Mouse (Mus musculus) lung, postnatal 0 days (tissue): ENCODE data around the gene Adamts17. TPM values are rescaled to one million over a fixed set of nuclear protein-coding genes. Genes with fewer than 3 reads are reported as not detected.

Experiments
- ATAC-seq: fragments of 200-750 bp; cut with Nextera tagmentation; 2 replicates; pipeline ENCODE4 v1.8.0; 2017; ENCODE audit warnings: moderate library complexity
- DNase-seq: peaks from one replicate; pipeline ENCODE4 v3.0.0-alpha.2; 2016; ENCODE audit warnings: low spot score
- H3K27ac ChIP-seq: fragments of 300-500 bp; sonication (generic); 2 replicates; pipeline ENCODE4 v1.5.1; 2014; ENCODE audit warnings: antibody characterized with exemption, mild to moderate bottlenecking, low read length, mixed read lengths
- H3K27me3 ChIP-seq: fragments of 300-500 bp; sonication (generic); replicated peaks from 2 replicates; pipeline ENCODE4 v1.6.1; 2014; ENCODE audit warnings: low read length, mixed read lengths; ENCODE audit not compliant: insufficient read depth
- H3K36me3 ChIP-seq: fragments of 300-500 bp; sonication (generic); 2 replicates; pipeline ENCODE4 v1.6.1; 2014; ENCODE audit warnings: low read length, mixed read lengths; ENCODE audit not compliant: insufficient read depth
- H3K4me1 ChIP-seq: fragments of 300-500 bp; sonication (generic); 2 replicates; pipeline ENCODE4 v1.6.1; 2014; ENCODE audit warnings: antibody characterized with exemption, low read depth, low read length, mixed read lengths; ENCODE audit not compliant: insufficient read depth
- H3K4me2 ChIP-seq: fragments of 300-500 bp; sonication (generic); replicated peaks from 2 replicates; pipeline ENCODE4 v1.6.1; 2014; ENCODE audit warnings: low read depth, mild to moderate bottlenecking, low read length, moderate library complexity, mixed read lengths
- H3K4me3 ChIP-seq: fragments of 300-500 bp; sonication (generic); 2 replicates; pipeline ENCODE4 v1.5.1; 2014; ENCODE audit warnings: low read depth, low read length
- H3K9ac ChIP-seq: fragments of 300-500 bp; sonication (generic); replicated peaks from 2 replicates; pipeline ENCODE4 v1.6.1; 2014; ENCODE audit warnings: low read depth, mild to moderate bottlenecking
- H3K9me3 ChIP-seq: fragments of 300-500 bp; sonication (generic); 2 replicates; pipeline ENCODE4 v1.6.1; 2016; ENCODE audit warnings: low read length, mixed read lengths
- CTCF ChIP-seq: IDR thresholded peaks from 2 replicates; pipeline ENCODE4 v1.5.1; 2016; ENCODE audit warnings: antibody characterized with exemption, mild to moderate bottlenecking
- EP300 ChIP-seq: IDR thresholded peaks from 2 replicates; pipeline ENCODE4 v1.6.1; 2016; ENCODE audit warnings: antibody characterized with exemption, mild to moderate bottlenecking, control low read depth
- WGBS: fragments of 180-500 bp; shearing (Covaris S2); extraction: QIAGEN DNeasy Blood & Tissue Kit; methylation state at CpG from one replicate; pipeline ENCODE4 v1.1.7; 2014; 5-methylcytosine and 5-hydroxymethylcytosine counted together
- polyA plus RNA-seq: library from polyadenylated mRNA; unstranded; fragments of >200 nt; fragmentation: Nextera tagmentation; extraction: Ambion mirVana; gene quantifications from 2 replicates; pipeline ENCODE4 v1.2.1, GENCODE M21; 2015

Gene Adamts17
- polyA plus RNA-seq, 1 experiment from 2014 or later, result 14.5 TPM

DNA sequence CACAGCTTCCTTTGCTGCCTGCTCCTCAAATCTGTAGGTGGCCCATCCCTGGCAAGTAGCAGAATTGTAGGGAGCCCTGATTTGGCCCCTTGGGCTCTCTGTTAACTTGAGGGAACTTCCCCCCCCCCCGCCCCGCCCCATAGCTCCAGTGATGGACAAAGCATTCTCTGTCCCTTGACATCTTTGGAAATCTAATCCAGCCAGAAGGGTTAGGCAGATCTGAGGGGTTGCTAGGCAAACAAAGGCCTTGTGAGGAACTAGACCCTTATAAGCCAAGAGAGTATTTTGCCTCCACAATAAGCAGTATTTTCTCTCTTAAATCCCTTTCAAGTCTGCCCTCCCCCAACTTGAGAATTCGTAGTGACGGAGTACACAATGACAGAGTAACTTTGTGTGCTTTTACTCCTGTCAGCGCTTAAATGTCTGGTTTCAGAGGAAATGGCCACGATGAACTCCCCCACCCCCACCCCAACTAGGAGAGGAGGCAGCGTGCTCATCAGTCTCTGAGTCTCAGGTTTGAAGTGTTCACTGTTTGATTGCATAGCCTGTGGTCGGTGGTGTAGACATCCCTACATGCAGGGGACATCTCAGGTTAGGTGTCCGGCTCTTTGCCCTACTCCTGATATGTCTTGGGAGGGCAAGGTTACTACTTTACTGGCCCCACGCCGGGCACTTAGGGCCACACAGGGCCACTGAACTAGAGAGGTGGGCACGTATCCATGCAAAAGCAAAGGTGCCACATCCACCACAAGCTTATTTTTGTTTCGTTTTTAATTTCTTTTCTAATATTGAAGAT, 99.7 kb downstream of the Adamts17 start:
- ATAC-seq (no peak), DNase-seq (no peak)
- no peak overlapping the region for H3K4me3 ChIP-seq
- H3K4me1 ChIP-seq, result peaks cover under 1% of the 10 kb centered on the region; the same call in 1 of the 2 replicates
- H3K4me2 ChIP-seq, result no peak overlapping the region
- no peak for TF ChIP-seq CTCF
- TF ChIP-seq EP300, result no peak
- no peaks in the 10 kb centered on the region for H3K27me3 ChIP-seq
- 61% methylated on average over 13 of the region's 13 CpGs for WGBS
- H3K27ac ChIP-seq, result no peak overlapping the region
- H3K9ac ChIP-seq, result no peak overlapping the region
- no peaks in the 10 kb centered on the region for H3K9me3 ChIP-seq
- H3K36me3 ChIP-seq, result no peaks in the 10 kb centered on the region

DNA sequence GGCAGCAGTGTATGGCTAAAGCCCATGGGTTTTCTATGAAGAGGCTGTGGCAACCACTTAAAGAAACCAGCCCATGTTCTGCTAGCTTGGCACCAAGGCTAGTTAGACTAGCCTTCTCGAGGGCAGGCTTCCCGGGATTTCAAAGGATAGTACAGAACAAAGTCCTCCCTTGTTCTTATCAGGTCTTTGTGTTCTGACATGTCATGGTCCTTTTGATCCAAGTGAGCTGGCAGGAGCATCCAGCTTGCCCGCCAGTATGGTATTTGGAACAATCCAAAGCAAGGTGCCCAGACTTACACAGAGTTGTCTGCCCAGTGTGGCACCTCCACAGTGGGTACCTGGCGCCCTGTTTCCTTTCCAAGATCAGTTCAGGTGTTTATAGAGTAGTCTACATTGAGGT, 101.2 kb downstream of the Adamts17 start:
- no peak for ATAC-seq
- H3K9me3 ChIP-seq, result no peaks in the 10 kb centered on the region
- WGBS, result 75% methylated on average over 4 of the region's 4 CpGs

DNA sequence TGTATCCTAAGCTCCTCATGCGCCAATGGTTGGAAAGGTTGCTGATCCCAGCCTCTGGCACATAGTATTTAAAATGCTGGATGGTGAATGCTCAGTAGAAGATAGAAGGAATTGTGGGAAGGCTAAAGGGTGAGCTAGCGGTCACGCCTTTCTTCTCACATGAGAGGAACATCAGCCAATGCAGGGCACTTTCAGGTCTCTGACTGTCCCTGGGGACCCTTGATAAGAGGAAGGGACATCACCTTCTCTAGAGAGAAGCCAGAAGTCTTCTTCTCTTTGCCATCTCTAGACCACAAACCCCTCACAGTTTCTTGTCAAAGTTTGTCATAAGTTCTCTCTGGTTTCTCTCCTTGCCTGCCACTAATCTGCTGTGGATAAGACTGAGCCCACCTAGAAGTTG, 109.5 kb downstream of the Adamts17 start:
- Histone ChIP-seq H3K36me3 (no peaks in the 10 kb centered on the region), H3K27ac (no peak overlapping the region), H3K4me3 (no peak overlapping the region), H3K4me1 (no peaks in the 10 kb centered on the region), H3K9me3 (no peaks in the 10 kb centered on the region), H3K4me2 (no peak overlapping the region), H3K27me3 (no peaks in the 10 kb centered on the region), H3K9ac (no peak overlapping the region)
- TF ChIP-seq EP300, result no peak
- TF ChIP-seq CTCF, result no peak
- ATAC-seq (no peak), DNase-seq (no peak)
- WGBS, result 95% methylated on average over 3 of the region's 3 CpGs

More for the DNA sequence above, 101.2 kb downstream of the Adamts17 start:
- Histone ChIP-seq H3K4me1 (no peaks in the 10 kb centered on the region; the same call in 1 of the 2 replicates), H3K27me3 (no peaks in the 10 kb centered on the region), H3K4me3 (no peak overlapping the region), H3K9ac (no peak overlapping the region), H3K4me2 (no peak overlapping the region), H3K27ac (no peak overlapping the region), H3K36me3 (no peaks in the 10 kb centered on the region)
- TF ChIP-seq CTCF, result no peak
- DNase-seq, result no peak

- ATAC-seq, result no peak
- 87% methylated on average over 3 of the region's 3 CpGs for WGBS
- no peaks in the 10 kb centered on the region for H3K36me3 ChIP-seq
Measured at GRCm38 (mm10) chr7:66952921-66953320, 113.4 kb downstream of the Adamts17 start.

GRCm38 (mm10) chr7:66954073-66954472, 114.5 kb downstream of the Adamts17 start:
- Histone ChIP-seq H3K36me3 (no peaks in the 10 kb centered on the region), H3K9ac (no peak overlapping the region), H3K27me3 (no peaks in the 10 kb centered on the region), H3K27ac (no peak overlapping the region), H3K4me2 (no peak overlapping the region), H3K4me1 (no peaks in the 10 kb centered on the region), H3K4me3 (no peak overlapping the region), H3K9me3 (no peaks in the 10 kb centered on the region)
- ATAC-seq, result no peak
- WGBS, result 70% methylated on average over 8 of the region's 8 CpGs
- no peak for DNase-seq
- TF ChIP-seq CTCF (no peak), EP300 (no peak)

More at GRCm38 (mm10) chr7:66952921-66953320, 113.4 kb downstream of the Adamts17 start:
- TF ChIP-seq CTCF (no peak), EP300 (no peak)
- H3K4me3 ChIP-seq, result no peak overlapping the region
- no peak overlapping the region for H3K4me2 ChIP-seq
- no peak overlapping the region for H3K9ac ChIP-seq
- DNase-seq, result no peak
- no peaks in the 10 kb centered on the region for H3K9me3 ChIP-seq
- H3K27ac ChIP-seq, result no peak overlapping the region
- no peaks in the 10 kb centered on the region for H3K4me1 ChIP-seq
- no peaks in the 10 kb centered on the region for H3K27me3 ChIP-seq

- H3K4me1 ChIP-seq, result no peaks in the 10 kb centered on the region
- H3K27ac ChIP-seq, result no peak overlapping the region
- DNase-seq (no peak), ATAC-seq (no peak)
- no peak overlapping the region for H3K9ac ChIP-seq
- TF ChIP-seq CTCF (no peak), EP300 (no peak)
- H3K4me2 ChIP-seq, result no peak overlapping the region
- H3K9me3 ChIP-seq, result no peaks in the 10 kb centered on the region
- 70% methylated on average over 4 of the region's 5 CpGs for WGBS
- no peak overlapping the region for H3K4me3 ChIP-seq
- no peaks in the 10 kb centered on the region for H3K36me3 ChIP-seq
- no peaks in the 10 kb centered on the region for H3K27me3 ChIP-seq
Measured at GRCm38 (mm10) chr7:66954723-66955122, 115.2 kb downstream of the Adamts17 start.
